Mouse (Mus musculus) ES-E14 (cell line): ENCODE measurements around the gene Klhl35.

ENCODE experiments used
- HCFC1 ChIP-seq: IDR thresholded peaks from 2 replicates; pipeline ENCODE4 v1.6.1; 2012; ENCODE audit warnings: low read length, inconsistent platforms, borderline replicate concordance; ENCODE audit not compliant: insufficient read depth
- ZC3H11A ChIP-seq: IDR thresholded peaks from 2 replicates; pipeline ENCODE4 v1.6.1; 2012; ENCODE audit warnings: low read depth, mild to moderate bottlenecking, inconsistent platforms, low read length, borderline replicate concordance
- ZNF384 ChIP-seq: IDR thresholded peaks from 2 replicates; pipeline ENCODE4 v1.6.1; 2012; ENCODE audit warnings: low read depth, low read length, inconsistent platforms

GRCm38 (mm10) chr7:99429786-99430185, 36.0 kb upstream of the Klhl35 start:
- TF ChIP-seq HCFC1 (no peak), ZC3H11A (no peak), ZNF384 (no peak)
